ENCODE assay signal across 8 mouse cellular contexts in the genomic region with DNA sequence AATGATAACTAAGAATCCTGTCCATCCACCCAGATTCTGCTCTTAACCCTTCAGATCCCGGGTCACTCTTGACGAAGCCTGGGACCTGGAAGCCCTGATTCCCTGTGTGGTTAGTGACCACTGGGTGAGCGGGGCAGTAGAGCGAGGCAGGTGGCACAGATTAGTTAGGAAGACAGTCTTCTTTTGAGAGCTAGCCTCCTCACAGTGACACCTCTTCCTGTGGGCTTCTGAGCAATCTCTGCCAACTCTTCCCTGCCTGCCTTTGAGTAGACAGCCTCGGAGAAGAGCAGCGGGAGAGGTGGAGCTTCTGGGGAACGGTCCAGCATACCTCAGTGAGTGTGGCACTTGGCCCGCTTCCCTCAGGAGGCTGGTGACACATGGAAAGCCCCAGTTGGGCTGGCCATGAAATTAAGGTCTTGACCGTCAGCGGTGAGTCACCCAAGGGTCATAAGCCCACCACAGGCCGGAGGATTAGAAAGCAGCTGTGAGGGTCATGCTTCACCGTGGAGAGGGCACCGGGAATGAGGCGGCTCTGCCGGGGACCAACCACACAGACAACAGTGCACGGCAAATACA. TPM values are rescaled to one million over a fixed set of nuclear protein-coding genes. Genes with fewer than 3 reads are reported as not detected.
DNase-seq lines count a peak whose midpoint lies in the region; ATAC-seq and TF ChIP-seq lines count a peak whose summit lies in the region.
"Had no signal": no experiment of that assay in that cellular context is flagged by ENCODE, and none has a peak within 500 bp of the region (broad histone marks: within the 10 kb centered on the region; RNA-seq: fewer than 3 reads in every experiment).

No protein-coding gene starts in this region.

- 82% methylated on average over 16 of the region's 16 CpGs for WGBS in intestine, embryonic 14.5 days
- 82% methylated on average over 16 of the region's 16 CpGs for WGBS in intestine, postnatal 0 days
- WGBS in intestine, embryonic 16.5 days: 79% methylated on average over 16 of the region's 16 CpGs
- WGBS in forebrain, embryonic 15.5 days: 89% methylated on average over 16 of the region's 16 CpGs

- H3K4me1 ChIP-seq in intestine, embryonic 14.5 days (replicated peaks; ENCODE audit: control insufficient read depth, insufficient read depth, low read length): peaks cover 7% of the 10 kb centered on the region
- no peaks in the 10 kb centered on the region for H3K4me1 ChIP-seq in intestine, postnatal 0 days (replicated peaks; ENCODE audit: control insufficient read depth, insufficient read depth, low read length)
- H3K4me1 ChIP-seq in intestine, embryonic 16.5 days (ENCODE audit: control insufficient read depth, insufficient read depth, low read length): peaks cover 9% of the 10 kb centered on the region; the same call in 1 of the 2 replicates
- peaks cover 9% of the 10 kb centered on the region; the same call in 1 of the 2 replicates for H3K4me1 ChIP-seq in forebrain, embryonic 15.5 days
- H3K4me1 ChIP-seq: liver, embryonic 15.5 days had no signal

- peak overlapping the region; percentile 91 for H3K27ac ChIP-seq in intestine, embryonic 14.5 days (ENCODE audit: low read depth)
- H3K27ac ChIP-seq in intestine, postnatal 0 days (ENCODE audit: low read depth, low read length): no peak overlapping the region; the same call in 1 of the 2 replicates
- peak overlapping the region; percentile 46; the same call in 1 of the 2 replicates for H3K27ac ChIP-seq in intestine, embryonic 16.5 days (ENCODE audit: low read length)
- no peak overlapping the region for H3K27ac ChIP-seq in forebrain, embryonic 15.5 days (replicated peaks)
- H3K27ac ChIP-seq: liver, embryonic 15.5 days had no signal

- H3K4me3 ChIP-seq in intestine, embryonic 14.5 days (ENCODE audit: low read depth, low read length): no peak overlapping the region
- H3K4me3 ChIP-seq in intestine, postnatal 0 days (ENCODE audit: low read depth, low read length): no peak overlapping the region
- H3K4me3 ChIP-seq in intestine, embryonic 16.5 days (ENCODE audit: low read length): no peak overlapping the region
- H3K4me3 ChIP-seq in forebrain, embryonic 15.5 days: no peak overlapping the region
- H3K4me3 ChIP-seq: liver, embryonic 15.5 days had no signal

- peak overlapping the region; percentile 58 for H3K4me2 ChIP-seq in intestine, embryonic 14.5 days (ENCODE audit: low read length)
- no peak overlapping the region for H3K4me2 ChIP-seq in intestine, postnatal 0 days (replicated peaks; ENCODE audit: low read depth)
- 0 out of 2 replicates have a peak overlapping the region, but pooled peaks have one; percentile 44 for H3K4me2 ChIP-seq in intestine, embryonic 16.5 days (ENCODE audit: low read depth, low read length)
- no peak overlapping the region for H3K4me2 ChIP-seq in forebrain, embryonic 15.5 days (replicated peaks)
- H3K4me2 ChIP-seq: liver, embryonic 15.5 days had no signal

- H3K9me3 ChIP-seq in intestine, embryonic 14.5 days (ENCODE audit: control insufficient read depth, low read length): no peaks in the 10 kb centered on the region
- H3K9me3 ChIP-seq in intestine, postnatal 0 days (ENCODE audit: control insufficient read depth): no peaks in the 10 kb centered on the region
- no peaks in the 10 kb centered on the region for H3K9me3 ChIP-seq in intestine, embryonic 16.5 days (ENCODE audit: control insufficient read depth, low read length)
- no peaks in the 10 kb centered on the region for H3K9me3 ChIP-seq in forebrain, embryonic 15.5 days
- H3K9me3 ChIP-seq: liver, embryonic 15.5 days had no signal

- no peak for ATAC-seq in intestine, embryonic 14.5 days (replicated peaks; ENCODE audit: low FRiP score, low TSS enrichment, low read depth)
- ATAC-seq in intestine, postnatal 0 days: no peak
- ATAC-seq in intestine, embryonic 16.5 days: no peak
- ATAC-seq in forebrain, embryonic 15.5 days (replicated peaks): no peak

- no peaks in the 10 kb centered on the region for H3K27me3 ChIP-seq in intestine, embryonic 14.5 days (replicated peaks; ENCODE audit: control insufficient read depth, insufficient read depth, low read length)
- no peaks in the 10 kb centered on the region for H3K27me3 ChIP-seq in intestine, postnatal 0 days (replicated peaks; ENCODE audit: control insufficient read depth, insufficient read depth, low read length)
- no peaks in the 10 kb centered on the region for H3K27me3 ChIP-seq in intestine, embryonic 16.5 days (replicated peaks; ENCODE audit: control insufficient read depth, insufficient read depth, low read length)
- no peaks in the 10 kb centered on the region for H3K27me3 ChIP-seq in forebrain, embryonic 15.5 days
- H3K27me3 ChIP-seq: liver, embryonic 15.5 days had no signal

- H3K9ac ChIP-seq in intestine, embryonic 14.5 days (ENCODE audit: low read length): no peak overlapping the region
- H3K9ac ChIP-seq in intestine, postnatal 0 days (ENCODE audit: low read depth, low read length): no peak overlapping the region
- H3K9ac ChIP-seq in intestine, embryonic 16.5 days (ENCODE audit: low read depth, low read length): no peak overlapping the region
- no peak overlapping the region for H3K9ac ChIP-seq in forebrain, embryonic 15.5 days (replicated peaks)
- H3K9ac ChIP-seq: liver, embryonic 15.5 days had no signal

- no peaks in the 10 kb centered on the region for H3K36me3 ChIP-seq in intestine, embryonic 14.5 days (ENCODE audit: control insufficient read depth, insufficient read depth, low read length)
- no peaks in the 10 kb centered on the region for H3K36me3 ChIP-seq in intestine, postnatal 0 days (ENCODE audit: control insufficient read depth, insufficient read depth)
- no peaks in the 10 kb centered on the region for H3K36me3 ChIP-seq in intestine, embryonic 16.5 days (ENCODE audit: control insufficient read depth, insufficient read depth, low read length)
- H3K36me3 ChIP-seq in forebrain, embryonic 15.5 days: no peaks in the 10 kb centered on the region
- H3K36me3 ChIP-seq: liver, embryonic 15.5 days had no signal

- TF ChIP-seq CTCF in intestine, postnatal 0 days (IDR thresholded peaks at IDR 0.05; ENCODE audit: low read depth): no peak

- no peak for DNase-seq in intestine, embryonic 14.5 days (ENCODE audit: low spot score)
- peak; percentile 77 for DNase-seq in Muller cell, postnatal 12 days (ENCODE audit: inconsistent ontology term)
- DNase-seq in cerebellum, adult 18-20 months: peak; percentile 59 to 63
- no peak for DNase-seq in layer of hippocampus, adult 9-10 months (ENCODE audit: low spot score)

RNA-seq across cellular contexts. Expression of gene Ddr2, which starts 1.2 kb away (rescaled TPM):
- 41.1 and 46.7 TPM in 2 replicates for polyA plus RNA-seq in intestine, embryonic 14.5 days (2014; fragmentation: Nextera tagmentation; extraction: Ambion mirVana)
- polyA plus RNA-seq in intestine, postnatal 0 days (2015; fragmentation: Nextera tagmentation; extraction: Ambion mirVana): 15.6 and 16.4 TPM in 2 replicates
- 31.9 and 34.8 TPM in 2 replicates for polyA plus RNA-seq in intestine, embryonic 16.5 days (2015; fragmentation: Nextera tagmentation; extraction: Ambion mirVana)
- 8.1 and 8.5 TPM in 2 replicates for polyA plus RNA-seq in forebrain, embryonic 15.5 days (2015; fragmentation: Nextera tagmentation; extraction: Ambion mirVana)

Comparison
In these comparisons a context has a peak if more than half of its experiments do, and no peak if none do; other contexts are left out.
1. H3K27ac ChIP-seq: peak in intestine, embryonic 14.5 days (single experiment) and intestine, embryonic 16.5 days (single experiment); none in intestine, postnatal 0 days (single experiment) and forebrain, embryonic 15.5 days (single experiment).
2. H3K4me2 ChIP-seq: peak in intestine, embryonic 14.5 days (single experiment) and intestine, embryonic 16.5 days (single experiment); none in intestine, postnatal 0 days (single experiment) and forebrain, embryonic 15.5 days (single experiment).
3. DNase-seq: peak in Muller cell, postnatal 12 days (single experiment) and cerebellum, adult 18-20 months (2 of 2); none in intestine, embryonic 14.5 days (single experiment) and layer of hippocampus, adult 9-10 months (single experiment).